Mouse (Mus musculus) cerebellum, adult 2 months (tissue): ENCODE data around the gene Pde3b. TPM values are rescaled to one million over a fixed set of nuclear protein-coding genes. Genes with fewer than 3 reads are reported as not detected.

Source experiments
- DNase-seq, 2 experiments: peaks; one replicate each; pipeline ENCODE4 v3.0.0; 2021
- H3K27ac ChIP-seq: fragments of 200-500 bp; 2 replicates; pipeline ENCODE4 v1.5.1; 2012; ENCODE audit warnings: low read length, control low read depth, inconsistent platforms; ENCODE audit not compliant: insufficient read depth
- H3K27me3 ChIP-seq: fragments of 200-500 bp; 2 replicates; pipeline ENCODE4 v1.6.1; 2012; ENCODE audit warnings: inconsistent platforms, mild to moderate bottlenecking, low read length, moderate library complexity; ENCODE audit not compliant: control insufficient read depth, insufficient read depth
- H3K4me1 ChIP-seq: fragments of 200-500 bp; 2 replicates; pipeline ENCODE4 v1.6.1; 2011; ENCODE audit warnings: low read length; ENCODE audit not compliant: control insufficient read depth, insufficient read depth
- H3K4me3 ChIP-seq: fragments of 200-500 bp; replicated peaks from 2 replicates; pipeline ENCODE3; 2011; ENCODE audit warnings: mild to moderate bottlenecking, low read depth, low read length, control low read depth; ENCODE audit not compliant: insufficient read depth
- CTCF ChIP-seq: fragments of 200-500 bp; IDR thresholded peaks from 2 replicates; pipeline ENCODE4 v1.5.1; 2011; ENCODE audit warnings: low read depth, mild to moderate bottlenecking, control low read depth, low read length, moderate library complexity, borderline replicate concordance; ENCODE audit not compliant: insufficient read depth
- POLR2A ChIP-seq: fragments of 200-500 bp; IDR thresholded peaks from 2 replicates; pipeline ENCODE4 v1.6.1; 2011; ENCODE audit warnings: low read length, control low read depth, borderline replicate concordance; ENCODE audit not compliant: insufficient read depth
- WGBS: fragments of 180-500 bp; shearing (Covaris S2); methylation state at CpG from one replicate; pipeline ENCODE4 v1.1.7; 2018; 5-methylcytosine and 5-hydroxymethylcytosine counted together
- polyA plus RNA-seq: library from polyadenylated mRNA; depleted of rRNA; stranded (reverse); fragments of >200 nt; gene quantifications from 2 replicates; pipeline ENCODE4 v1.2.3, GENCODE M21; 2012

The Pde3b gene
- polyA plus RNA-seq, 1 experiment, result 15.5 TPM

- no peaks in the 10 kb centered on the region for H3K27me3 ChIP-seq
- no peaks in the 10 kb centered on the region for H3K4me1 ChIP-seq
- 81% methylated on average over 6 of the region's 6 CpGs for WGBS
- no peak overlapping the region for H3K27ac ChIP-seq
- no peak overlapping the region for H3K4me3 ChIP-seq
- DNase-seq, result no peak
- TF ChIP-seq POLR2A, result no peak
- TF ChIP-seq CTCF, result no peak
Observed at GRCm38 (mm10) chr7:114480196-114480989, 65.3 kb downstream of the Pde3b start.

DNA sequence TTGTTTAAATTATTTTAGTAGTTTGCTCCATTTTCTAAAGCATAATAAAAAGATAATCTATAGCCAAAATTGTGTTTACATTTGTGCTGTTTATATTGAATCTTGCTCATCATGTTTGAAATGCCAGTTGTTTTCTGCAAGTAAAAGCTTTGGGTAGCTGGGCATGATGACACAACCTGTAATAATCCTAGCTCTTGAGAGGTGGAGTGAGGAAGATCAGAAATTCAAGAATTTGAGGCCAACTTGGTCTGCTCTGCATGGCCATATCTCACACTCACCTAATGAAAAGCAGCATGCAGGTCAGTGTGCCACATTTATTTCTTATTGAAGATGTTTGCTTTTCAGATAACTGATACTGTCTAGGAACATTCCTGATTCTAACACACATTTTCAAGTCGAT lies 65.9 kb downstream of the Pde3b start:
- Histone ChIP-seq H3K27ac (no peak overlapping the region), H3K4me1 (no peaks in the 10 kb centered on the region), H3K4me3 (no peak overlapping the region), H3K27me3 (no peaks in the 10 kb centered on the region)
- no peak for DNase-seq
- no peak for TF ChIP-seq CTCF
- no peak for TF ChIP-seq POLR2A
- 83% methylated on average over 1 of the region's 1 CpGs for WGBS

DNA sequence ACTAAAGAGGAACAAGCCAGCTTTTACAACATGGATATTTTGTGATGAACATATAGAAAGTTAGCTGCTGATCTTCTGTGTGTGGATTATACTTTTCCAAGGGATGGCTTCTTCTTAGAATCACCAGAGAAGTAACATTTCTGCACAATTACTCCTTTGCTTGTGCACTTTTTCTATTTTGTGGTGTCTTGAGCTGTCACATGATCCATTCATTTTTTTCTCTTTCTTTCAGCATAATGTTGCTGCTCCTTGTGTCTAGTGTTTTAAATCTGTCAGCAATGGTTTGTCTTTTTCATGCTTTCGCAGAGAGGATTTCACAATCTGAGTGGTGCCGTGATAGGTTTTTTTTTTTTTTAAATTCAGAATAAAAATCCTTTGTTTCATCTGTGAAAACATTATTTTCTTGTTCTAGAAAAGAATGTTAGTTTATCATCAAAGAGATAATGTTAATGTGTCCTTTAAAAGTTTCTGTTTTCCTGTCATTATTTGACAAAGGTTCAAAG lies 66.4 kb downstream of the Pde3b start:
- TF ChIP-seq POLR2A (no peak), CTCF (no peak)
- WGBS, result 82% methylated on average over 2 of the region's 2 CpGs
- no peaks in the 10 kb centered on the region for H3K4me1 ChIP-seq
- DNase-seq, result no peak
- no peak overlapping the region for H3K27ac ChIP-seq
- H3K4me3 ChIP-seq, result no peak overlapping the region
- no peaks in the 10 kb centered on the region for H3K27me3 ChIP-seq

GRCm38 (mm10) chr7:114492540-114492939 lies 77.5 kb downstream of the Pde3b start:
- no peak overlapping the region for H3K4me3 ChIP-seq
- H3K27ac ChIP-seq, result no peak overlapping the region
- H3K27me3 ChIP-seq, result no peaks in the 10 kb centered on the region
- no peak for DNase-seq
- TF ChIP-seq CTCF (no peak), POLR2A (no peak)
- H3K4me1 ChIP-seq, result no peaks in the 10 kb centered on the region; the same call in 1 of the 2 replicates

GRCm38 (mm10) chr7:114494033-114494432 lies 79.0 kb downstream of the Pde3b start:
- no peak for DNase-seq
- TF ChIP-seq CTCF (peak; percentile 19; the same call in 1 of the 2 replicates), POLR2A (no peak)
- Histone ChIP-seq H3K27ac (no peak overlapping the region), H3K4me1 (no peaks in the 10 kb centered on the region), H3K4me3 (no peak overlapping the region), H3K27me3 (no peaks in the 10 kb centered on the region)
- 85% methylated on average over 5 of the region's 5 CpGs for WGBS

DNA sequence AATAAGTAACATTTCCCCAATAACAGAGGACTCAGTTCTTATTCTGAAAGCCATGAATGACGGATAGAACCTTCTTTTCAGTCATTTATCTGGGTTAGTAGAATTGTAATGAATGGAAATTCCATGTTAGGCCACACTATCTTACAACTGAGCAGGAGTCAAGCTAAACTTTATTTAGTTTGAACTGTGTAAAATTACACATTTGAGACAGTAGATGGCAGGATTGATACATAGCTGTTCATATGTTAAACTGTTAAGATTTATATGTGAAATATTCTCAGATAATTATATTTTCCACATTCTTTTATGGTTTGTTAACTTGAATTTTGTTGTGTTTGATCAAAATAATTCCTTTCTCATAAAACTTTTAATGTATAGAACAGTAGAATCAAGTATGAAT lies 84.2 kb downstream of the Pde3b start:
- H3K4me3 ChIP-seq, result no peak overlapping the region
- TF ChIP-seq CTCF (no peak), POLR2A (no peak)
- no peak overlapping the region for H3K27ac ChIP-seq
- WGBS, result 82% methylated on average over 1 of the region's 1 CpGs
- H3K4me1 ChIP-seq, result no peaks in the 10 kb centered on the region
- no peaks in the 10 kb centered on the region for H3K27me3 ChIP-seq
- no peak for DNase-seq

DNA sequence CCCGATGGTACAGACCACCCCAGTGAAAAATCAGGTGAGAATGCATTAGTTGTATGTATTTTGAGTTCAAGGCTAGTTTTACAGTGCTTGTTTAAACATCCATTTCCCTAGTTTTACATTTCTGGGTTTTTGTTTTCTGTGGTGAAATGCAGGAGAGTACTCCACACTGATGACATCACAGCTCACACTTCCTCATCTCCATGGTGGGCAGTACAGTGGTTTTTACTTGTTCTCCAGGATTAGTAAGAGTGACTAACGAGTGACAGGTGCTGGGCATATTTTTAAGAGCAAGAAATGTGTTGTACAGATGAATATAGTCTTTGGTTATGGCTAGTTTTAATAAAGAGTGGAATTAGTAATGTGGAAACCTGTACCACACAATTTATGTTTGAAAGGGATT lies 93.8 kb downstream of the Pde3b start:
- no peaks in the 10 kb centered on the region for H3K4me1 ChIP-seq
- H3K27me3 ChIP-seq, result no peaks in the 10 kb centered on the region
- WGBS, result 87% methylated on average over 2 of the region's 2 CpGs
- H3K27ac ChIP-seq, result no peak overlapping the region
- no peak for DNase-seq
- H3K4me3 ChIP-seq, result no peak overlapping the region
- TF ChIP-seq CTCF (no peak), POLR2A (no peak)

DNA sequence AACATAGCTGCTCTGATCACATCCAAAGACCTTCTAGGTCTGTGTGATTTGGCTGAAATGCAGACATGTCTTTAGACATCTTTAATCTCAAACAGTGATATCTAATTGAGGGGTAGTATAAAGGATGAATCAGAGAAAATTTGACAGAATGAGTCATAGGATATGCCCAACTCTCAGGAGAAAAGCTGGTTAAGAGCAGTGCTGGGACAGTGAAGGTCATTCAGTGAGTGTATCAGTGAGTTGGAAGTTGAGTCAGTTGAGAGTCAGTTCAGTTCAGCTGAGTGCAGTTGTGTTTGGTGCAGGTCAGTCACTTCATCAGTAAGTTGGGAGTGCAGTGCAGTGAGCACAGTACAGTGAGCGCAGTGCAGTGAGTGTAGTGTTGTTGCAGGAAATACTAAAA lies 105.0 kb downstream of the Pde3b start:
- no peaks in the 10 kb centered on the region for H3K4me1 ChIP-seq
- DNase-seq, result no peak
- no peak overlapping the region for H3K4me3 ChIP-seq
- no peaks in the 10 kb centered on the region for H3K27me3 ChIP-seq
- no peak overlapping the region for H3K27ac ChIP-seq
- WGBS, result 96% methylated on average over 1 of the region's 1 CpGs
- TF ChIP-seq POLR2A, result no peak
- no peak for TF ChIP-seq CTCF
